Mouse (Mus musculus) lung, adult 2 months (tissue): ENCODE measurements around the gene Cnst. TPM values are rescaled to one million over a fixed set of nuclear protein-coding genes. Genes with fewer than 3 reads are reported as not detected.

Experiments
- DNase-seq: peaks from one replicate; pipeline ENCODE4 v3.0.0; 2022
- H3K4me1 ChIP-seq: fragments of 200-500 bp; 2 replicates; pipeline ENCODE4 v1.6.1; 2011; ENCODE audit warnings: low read length; ENCODE audit not compliant: control insufficient read depth, insufficient read depth
- H3K4me3 ChIP-seq: fragments of 200-500 bp; replicated peaks from 2 replicates; pipeline ENCODE3; 2011; ENCODE audit warnings: low read depth, mild to moderate bottlenecking, control low read depth, low read length; ENCODE audit errors: extremely low read depth
- CTCF ChIP-seq: fragments of 200-500 bp; IDR thresholded peaks from 2 replicates; pipeline ENCODE4 v1.5.1; 2011; ENCODE audit warnings: mild to moderate bottlenecking, low read length, control low read depth; ENCODE audit not compliant: insufficient read depth
- POLR2A ChIP-seq: fragments of 200-500 bp; IDR thresholded peaks from 2 replicates; pipeline ENCODE4 v1.6.1; 2011; ENCODE audit warnings: low read depth, mild to moderate bottlenecking, control low read depth, low read length, borderline replicate concordance; ENCODE audit errors: extremely low read depth
- WGBS: fragments of 180-500 bp; shearing (Covaris S2); methylation state at CpG from one replicate; pipeline ENCODE4 v1.1.7; 2018; 5-methylcytosine and 5-hydroxymethylcytosine counted together
- polyA plus RNA-seq: library from polyadenylated mRNA; depleted of rRNA; stranded (reverse); fragments of >200 nt; gene quantifications from 2 replicates; pipeline ENCODE4 v1.2.3, GENCODE M21; 2012

The Cnst gene
- polyA plus RNA-seq, 1 experiment = 22.5 TPM

DNA sequence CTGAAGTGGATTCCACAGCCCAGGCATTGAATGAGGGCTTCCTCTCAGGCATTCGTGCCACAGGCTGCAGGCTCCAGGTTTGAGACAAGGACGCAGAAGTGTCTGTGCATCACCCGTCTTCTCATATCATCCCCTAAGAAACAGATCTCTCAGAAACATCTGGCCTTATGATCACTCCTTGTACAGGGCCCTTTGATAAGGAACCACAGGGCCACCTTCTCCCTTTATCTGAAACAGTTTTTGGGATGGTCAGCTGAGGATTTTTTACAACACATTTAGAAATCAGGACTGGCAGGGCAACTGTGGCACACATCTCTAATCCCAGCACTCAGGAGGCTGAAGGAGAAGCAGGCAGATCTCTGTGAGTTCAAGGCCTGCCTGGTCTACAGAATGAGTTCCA, 103.2 kb downstream of the Cnst start:
- Histone ChIP-seq H3K4me3 (no peak overlapping the region), H3K4me1 (peaks cover 2% of the 10 kb centered on the region; the same call in 1 of the 2 replicates)
- WGBS = 64% methylated on average over 3 of the region's 3 CpGs
- TF ChIP-seq CTCF (no peak), POLR2A (no peak)
- no peak for DNase-seq

DNA sequence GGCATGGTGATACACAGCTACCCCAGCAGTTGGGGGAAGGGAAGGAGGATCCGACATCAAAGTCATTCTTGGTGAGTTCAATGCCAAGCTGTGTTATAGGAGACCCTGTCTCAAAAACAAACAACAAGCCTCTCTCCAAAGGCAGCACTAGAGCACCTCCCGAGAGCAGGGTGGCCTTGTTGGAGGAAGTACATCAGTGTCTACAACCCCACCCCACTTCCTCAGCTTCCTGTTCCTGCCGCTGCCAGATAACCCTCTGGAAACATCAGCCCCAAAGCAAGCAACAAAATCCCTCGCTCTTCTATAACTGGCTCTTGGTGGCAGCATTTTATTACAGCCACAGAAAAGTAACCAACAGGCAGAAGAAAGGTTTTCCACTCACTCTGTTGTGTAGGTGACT, 104.1 kb downstream of the Cnst start:
- no peak for DNase-seq

DNA sequence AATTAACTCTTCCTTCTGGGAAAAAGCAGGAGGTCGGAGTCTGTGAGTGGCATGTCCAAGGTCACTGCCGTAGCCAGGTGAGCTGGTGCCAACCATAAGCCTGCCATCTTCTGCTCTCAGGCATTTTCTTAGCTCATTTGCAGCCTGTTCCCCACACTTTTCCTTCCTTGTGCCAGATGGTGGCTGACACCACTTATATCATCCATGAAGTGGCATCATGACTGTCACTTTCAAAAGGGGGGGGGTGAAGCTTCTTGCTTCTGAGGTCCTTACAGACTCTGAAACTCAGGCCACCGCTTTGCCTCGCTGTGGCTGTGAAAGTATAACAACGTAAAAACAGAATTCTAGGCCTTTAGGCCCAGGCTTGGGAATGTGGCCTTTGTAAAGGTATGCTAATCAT, 105.1 kb downstream of the Cnst start:
- H3K4me1 ChIP-seq = no peaks in the 10 kb centered on the region
- WGBS = 92% methylated on average over 5 of the region's 5 CpGs
- no peak overlapping the region for H3K4me3 ChIP-seq
- no peak for TF ChIP-seq CTCF
- no peak for DNase-seq

More for the DNA sequence above, 104.1 kb downstream of the Cnst start:
- 29% methylated on average over 4 of the region's 4 CpGs for WGBS
- no peak overlapping the region for H3K4me3 ChIP-seq
- H3K4me1 ChIP-seq = peaks cover 2% of the 10 kb centered on the region; the same call in 1 of the 2 replicates
- TF ChIP-seq POLR2A = no peak
- TF ChIP-seq CTCF = no peak

DNA sequence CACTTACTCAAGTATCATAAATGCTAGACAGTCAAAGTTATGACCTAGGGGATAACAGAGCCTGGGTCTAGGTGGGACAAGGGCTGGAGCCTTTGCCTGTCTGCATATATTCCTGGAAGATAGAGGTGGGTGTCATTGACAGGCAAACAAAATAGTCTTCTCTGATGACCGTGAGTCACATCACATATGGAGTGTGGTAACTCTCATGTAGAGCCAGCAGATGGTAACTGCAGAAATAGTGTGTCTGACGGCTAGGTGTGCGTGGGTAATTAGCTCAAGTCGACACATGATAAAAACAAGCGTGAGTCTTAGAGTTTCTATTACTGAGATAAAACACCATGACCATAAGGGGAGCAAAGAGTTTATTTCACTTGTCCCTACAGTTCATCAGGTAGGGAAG, 116.9 kb downstream of the Cnst start:
- DNase-seq = no peak
- TF ChIP-seq CTCF (no peak), POLR2A (no peak)
- WGBS = 91% methylated on average over 5 of the region's 5 CpGs

DNA sequence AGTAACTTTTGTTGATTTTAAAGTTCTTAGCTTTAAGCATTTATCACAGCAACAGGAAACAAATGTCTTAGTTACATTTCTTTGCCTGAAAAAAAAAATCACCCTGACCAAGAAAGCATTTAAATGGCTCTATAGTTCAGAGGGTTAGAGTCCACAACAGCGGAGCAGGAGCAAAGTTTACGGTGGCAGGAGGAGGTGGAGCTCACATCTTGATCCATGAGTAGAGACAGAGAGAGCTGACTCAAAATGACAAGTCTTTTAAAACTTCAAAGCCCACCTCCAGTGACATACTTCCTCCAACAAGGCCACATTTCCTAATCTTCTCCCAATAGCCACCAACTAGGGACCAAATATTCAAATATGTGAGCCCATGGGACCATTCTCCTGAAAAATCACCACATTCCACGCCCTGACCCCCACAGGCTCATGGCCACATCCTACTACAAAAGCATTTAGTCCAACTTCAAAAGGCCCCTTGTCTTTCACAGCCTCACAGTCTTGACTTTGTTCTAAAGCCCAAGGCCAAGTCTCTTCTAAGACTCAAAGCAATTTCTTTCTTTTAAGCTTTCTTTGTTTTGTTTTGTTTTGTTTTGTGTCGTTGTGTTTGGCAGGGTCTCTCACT, 118.2 kb downstream of the Cnst start:
- Histone ChIP-seq H3K4me3 (no peak overlapping the region), H3K4me1 (0 out of 2 replicates have a peak, but pooled peaks cover 2% of the 10 kb centered on the region)
- TF ChIP-seq POLR2A (no peak), CTCF (no peak)
- no peak for DNase-seq
- WGBS = 61% methylated on average over 4 of the region's 4 CpGs

More for the DNA sequence above, 116.9 kb downstream of the Cnst start:
- Histone ChIP-seq H3K4me3 (no peak overlapping the region), H3K4me1 (no peaks in the 10 kb centered on the region)

DNA sequence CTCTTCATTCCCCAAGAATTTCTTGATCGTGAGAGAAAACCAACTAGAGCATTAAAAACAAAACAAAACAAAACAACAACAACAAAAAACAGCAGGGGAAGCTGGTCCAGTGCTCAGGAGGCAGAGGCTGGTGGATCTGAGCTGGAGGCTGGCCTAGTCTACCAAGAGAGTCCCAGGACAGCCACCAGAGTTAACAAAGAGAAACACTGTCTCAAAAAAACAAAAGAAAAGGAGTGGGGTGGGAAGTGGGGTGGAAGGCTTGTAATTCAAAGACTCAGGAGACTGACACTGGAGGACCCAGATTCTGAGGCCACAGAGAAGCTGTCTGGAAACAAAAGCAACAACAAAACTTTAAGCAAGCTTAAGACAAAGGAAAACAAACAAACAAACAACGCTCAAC, 120.8 kb downstream of the Cnst start:
- Histone ChIP-seq H3K4me1 (0 out of 2 replicates have a peak, but pooled peaks cover 2% of the 10 kb centered on the region), H3K4me3 (no peak overlapping the region)
- 79% methylated on average over 2 of the region's 2 CpGs for WGBS
- TF ChIP-seq CTCF (no peak), POLR2A (no peak)
- no peak for DNase-seq

DNA sequence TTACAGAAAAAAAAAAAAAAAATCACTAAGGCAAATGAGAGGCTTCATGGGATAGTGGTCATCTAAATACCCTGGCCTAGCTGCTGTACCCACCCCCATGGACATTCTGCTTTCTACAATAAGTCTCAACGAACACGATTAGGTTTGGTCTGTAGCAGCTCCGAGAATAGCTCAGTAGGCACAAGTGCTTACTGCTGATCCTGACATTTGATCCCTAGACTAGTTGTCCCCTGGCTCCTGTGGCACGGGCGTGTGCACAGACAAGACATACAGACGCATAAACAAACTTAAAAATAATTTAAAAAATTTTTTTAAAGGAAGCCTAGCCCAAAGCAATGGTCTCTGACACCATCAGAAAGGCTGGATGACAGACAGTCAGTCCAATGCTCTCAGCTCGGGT, 121.3 kb downstream of the Cnst start:
- no peak for DNase-seq
- 17% methylated on average over 7 of the region's 7 CpGs for WGBS

DNA sequence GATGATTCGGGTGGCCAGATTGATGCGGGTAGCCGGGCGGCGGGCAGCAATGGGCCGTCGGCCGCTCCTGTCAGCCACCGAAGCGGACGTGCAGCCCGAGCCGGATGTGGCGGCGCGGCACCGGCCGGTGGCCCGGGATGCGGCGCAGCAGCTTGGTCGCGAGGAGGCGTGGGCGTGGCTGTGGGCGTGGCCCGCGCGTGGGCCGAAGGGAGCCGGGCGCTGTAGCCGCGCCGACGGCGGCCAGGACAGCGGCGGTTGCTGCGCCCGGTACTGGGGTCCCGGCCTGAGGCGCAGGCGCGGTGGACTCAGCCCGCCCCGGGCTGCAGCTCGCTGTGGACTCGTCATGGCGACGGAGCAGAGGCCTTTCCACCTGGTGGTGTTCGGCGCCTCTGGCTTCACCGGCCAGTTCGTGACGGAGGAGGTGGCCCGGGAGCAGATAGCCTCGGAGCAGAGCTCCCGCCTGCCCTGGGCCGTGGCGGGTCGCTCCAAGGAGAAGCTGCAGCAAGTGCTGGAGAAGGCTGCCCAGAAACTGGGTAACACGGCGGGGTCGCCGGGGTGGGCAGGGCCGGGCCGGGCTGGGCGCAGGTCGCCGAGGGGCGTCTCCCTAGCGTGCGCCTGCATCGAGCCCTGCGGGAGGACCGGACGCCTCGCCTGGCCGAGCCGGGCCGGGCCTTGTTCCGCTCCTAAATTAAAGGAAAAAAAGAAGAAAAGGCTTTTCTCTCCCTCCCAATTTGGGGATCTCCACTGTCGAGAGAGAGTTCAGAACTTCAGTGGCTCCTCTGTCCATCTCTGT, 122.0 kb downstream of the Cnst start, which contains the start of gene Sccpdh:
Sccpdh (plus strand) TSS at position 198 of the 793 bp plus-strand sequence.
- H3K4me3 ChIP-seq = peak within 1 kb of the TSS; percentile 71
- DNase-seq = peak; percentile 82
- 0 out of 2 replicates have a peak, but pooled peaks cover 2% of the 10 kb centered on the region for H3K4me1 ChIP-seq
- WGBS = under 1% methylated on average over 84 of the region's 84 CpGs
- TF ChIP-seq CTCF (no peak), POLR2A (no peak)

More for the DNA sequence above, 121.3 kb downstream of the Cnst start:
- H3K4me3 ChIP-seq = peak overlapping the region; percentile 71
- 0 out of 2 replicates have a peak, but pooled peaks cover 2% of the 10 kb centered on the region for H3K4me1 ChIP-seq
- TF ChIP-seq POLR2A (no peak), CTCF (no peak)

DNA sequence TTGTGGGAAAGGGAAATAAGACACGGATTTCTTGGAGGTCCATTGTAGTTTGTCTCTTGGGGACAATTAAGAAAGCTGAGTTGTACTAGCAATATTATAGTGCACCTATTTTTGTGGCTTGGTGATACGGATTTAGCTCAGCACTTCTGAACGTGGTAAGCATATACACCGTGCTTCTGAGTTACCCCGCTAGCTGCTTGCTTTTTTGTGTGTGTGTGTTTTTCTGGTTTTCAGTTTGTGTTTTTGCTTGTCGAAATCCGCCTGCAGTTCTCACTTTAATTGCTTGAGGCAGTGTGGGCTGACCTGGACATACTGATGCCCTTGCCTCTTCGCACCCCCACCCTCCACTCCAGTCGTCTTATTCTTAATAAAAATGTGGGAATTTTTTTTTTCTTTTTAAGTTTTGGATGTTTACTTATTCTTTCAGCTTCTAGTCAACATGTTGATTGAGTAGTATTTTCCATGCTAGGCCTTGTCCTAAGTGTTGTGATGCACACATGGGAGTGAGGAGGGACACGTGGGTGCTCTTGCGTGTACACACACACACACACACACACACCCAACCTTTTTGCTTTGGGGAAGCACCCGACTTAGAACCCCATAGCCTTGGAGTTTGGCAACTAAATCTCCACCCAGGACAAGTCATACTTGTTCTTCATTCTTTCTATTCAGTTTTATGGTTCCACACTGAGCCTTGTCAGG, 122.8 kb downstream of the Cnst start:
- DNase-seq = no peak
- TF ChIP-seq CTCF = no peak
- Histone ChIP-seq H3K4me1 (0 out of 2 replicates have a peak, but pooled peaks cover 2% of the 10 kb centered on the region), H3K4me3 (peak overlapping the region; percentile 71)
- 24% methylated on average over 12 of the region's 12 CpGs for WGBS

DNA sequence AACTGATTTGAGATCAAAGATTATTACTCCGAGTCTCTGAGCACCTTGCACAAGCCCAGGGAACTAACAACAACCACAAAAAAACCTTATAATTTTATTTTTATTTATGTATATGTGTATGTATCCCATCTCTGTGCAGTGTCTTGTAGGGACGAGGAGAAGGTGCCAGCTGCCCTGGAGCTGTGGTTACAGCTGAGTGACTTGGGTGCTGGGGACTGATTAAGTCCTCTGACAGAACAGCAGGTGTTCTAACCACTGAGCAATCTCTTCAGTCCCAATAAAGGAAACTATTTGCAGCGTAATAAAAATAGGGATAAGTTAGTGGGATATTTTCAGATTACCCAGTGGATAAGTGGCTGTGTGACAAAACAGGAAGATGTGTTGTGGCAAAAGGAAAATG, 128.2 kb downstream of the Cnst start:
- TF ChIP-seq POLR2A = no peak
- TF ChIP-seq CTCF = no peak
- Histone ChIP-seq H3K4me1 (no peaks in the 10 kb centered on the region), H3K4me3 (no peak overlapping the region)
- 94% methylated on average over 3 of the region's 3 CpGs for WGBS
- no peak for DNase-seq
